Mouse (Mus musculus) layer of hippocampus, adult 6 months (tissue): ENCODE data around the gene Hspa4. TPM values are rescaled to one million over a fixed set of nuclear protein-coding genes. Genes with fewer than 3 reads are reported as not detected.

Experiments
- long read RNA-seq, 2 experiments: library from polyadenylated mRNA; unstranded; transcript quantifications; one replicate each; pipeline ENCODE4 v2.0.0; 2019 to 2020
- polyA plus RNA-seq: library from polyadenylated mRNA; unstranded; fragments of <200 nt; fragmentation: Nextera tagmentation; gene quantifications from 2 replicates; pipeline ENCODE4 v1.2.3, GENCODE M21; 2021

Gene Hspa4
- 33.7 and 35.1 TPM in 2 replicates for polyA plus RNA-seq
- long read RNA-seq, experiment 1, full-length matches to known transcripts = 57 of 173 reads
- long read RNA-seq, experiment 1, partial matches to known transcripts = 107 of 173 reads
- long read RNA-seq, experiment 1, other reads (novel, unspliced or antisense) = 9 of 173 reads
- long read RNA-seq, experiment 2, full-length matches to known transcripts = 318 of 365 reads
- long read RNA-seq, experiment 2, partial matches to known transcripts = 19 of 365 reads
- long read RNA-seq, experiment 2, other reads (novel, unspliced or antisense) = 28 of 365 reads

GRCm38 (mm10) chr11:53300330-53301166 lies at the start of gene Hspa4:
Hspa4 (minus strand) TSS chr11:53300457.

DNA sequence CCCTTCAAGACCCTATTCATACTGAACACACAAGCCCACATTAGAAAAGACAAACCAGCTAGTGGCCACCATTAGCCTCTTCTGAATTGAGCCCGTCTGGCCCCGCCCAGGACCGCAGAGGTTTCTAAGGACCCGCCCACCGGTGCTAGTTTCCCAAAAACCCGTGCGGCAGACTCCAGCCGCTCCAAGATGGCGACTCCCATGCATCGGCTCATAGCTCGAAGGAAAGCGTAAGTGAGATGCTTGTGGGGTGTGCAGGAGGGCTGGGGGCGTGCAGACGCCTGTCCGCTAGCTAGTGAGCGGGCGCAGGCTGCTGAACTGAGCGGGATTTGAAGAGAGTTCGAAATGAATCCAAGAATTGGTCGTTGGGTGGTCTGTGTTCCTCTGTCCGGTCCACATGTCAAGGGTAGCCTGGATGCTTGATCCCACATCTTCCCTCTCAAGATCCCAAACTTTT lies 24.3 kb upstream of the Hspa4 start, which contains the start of gene Zcchc10:
Zcchc10 (plus strand) TSS at position 168 of the 457 bp plus-strand sequence.

Other genes with a start within 250 kb of the Hspa4 start
- 8.6 and 10.2 TPM in 2 replicates for gene Zcchc10, start 24.2 kb upstream of the Hspa4 start, polyA plus RNA-seq
- gene Aff4, start 50.4 kb upstream of the Hspa4 start, polyA plus RNA-seq = 13.2 and 15.0 TPM in 2 replicates
- not detected in 2 replicates for gene Leap2, start 122.7 kb upstream of the Hspa4 start, polyA plus RNA-seq
- gene Uqcrq, start 130.4 kb upstream of the Hspa4 start, polyA plus RNA-seq = 1,616 and 1,818 TPM in 2 replicates
- 1.2 and 1.3 TPM in 2 replicates for gene Gdf9, start 130.6 kb upstream of the Hspa4 start, polyA plus RNA-seq
- 0.06 TPM in 1 of 2 replicates, not detected in the other for gene Gm10447, start 156.7 kb upstream of the Hspa4 start, polyA plus RNA-seq
- 3.4 and 3.5 TPM in 2 replicates for gene Shroom1, start 156.7 kb upstream of the Hspa4 start, polyA plus RNA-seq
- gene Gm9837, start 170.0 kb upstream of the Hspa4 start, polyA plus RNA-seq = not detected in 2 replicates
- 1.5 and 2.4 TPM in 2 replicates for gene Gm9945, start 179.7 kb upstream of the Hspa4 start, polyA plus RNA-seq
- gene Sowaha, start 179.8 kb upstream of the Hspa4 start, polyA plus RNA-seq = 65.5 and 66.0 TPM in 2 replicates
- gene Sept8, start 218.8 kb upstream of the Hspa4 start, polyA plus RNA-seq = 107 and 117 TPM in 2 replicates